Mouse (Mus musculus) brain, embryonic 14.5 days (tissue): ENCODE measurements around the gene Dcaf5. TPM values are rescaled to one million over a fixed set of nuclear protein-coding genes. Genes with fewer than 3 reads are reported as not detected.
A peak's percentile ranks its signal among the peaks of the same experiment; 100 is the strongest.

Experiments used
- DNase-seq: peaks from one replicate; pipeline ENCODE4 v3.0.0-alpha.2; 2011; ENCODE audit warnings: low read depth
- CTCF ChIP-seq: fragments of 200-500 bp; IDR thresholded peaks from 2 replicates; pipeline ENCODE4 v1.5.1; 2012; ENCODE audit warnings: inconsistent platforms, mild to moderate bottlenecking, moderate library complexity, borderline replicate concordance; ENCODE audit not compliant: insufficient read depth, insufficient read length; ENCODE audit errors: extremely low read depth
- POLR2A ChIP-seq: fragments of 200-500 bp; IDR thresholded peaks from 2 replicates; pipeline ENCODE4 v1.6.1; 2012; ENCODE audit warnings: mild to moderate bottlenecking, inconsistent platforms, borderline replicate concordance; ENCODE audit not compliant: poor library complexity, insufficient read depth, insufficient read length, severe bottlenecking; ENCODE audit errors: extremely low read depth
- polyA plus RNA-seq: library from polyadenylated mRNA; depleted of rRNA; stranded (reverse); fragments of >200 nt; gene quantifications from 2 replicates; pipeline ENCODE4 v1.2.3, GENCODE M21; 2012; rRNA removed

Gene Dcaf5
- polyA plus RNA-seq, 1 experiment, result 53.7 TPM

GRCm38 (mm10) chr12:80291895-80292435, 144.4 kb downstream of the Dcaf5 start:
- DNase-seq, result no peak
- no peak for TF ChIP-seq CTCF
- no peak for TF ChIP-seq POLR2A

GRCm38 (mm10) chr12:80290964-80291363, 145.4 kb downstream of the Dcaf5 start:
- DNase-seq, result peak; percentile 17
- TF ChIP-seq CTCF, result no peak
- no peak for TF ChIP-seq POLR2A

GRCm38 (mm10) chr12:80290483-80290882, 145.9 kb downstream of the Dcaf5 start:
- TF ChIP-seq POLR2A (no peak), CTCF (no peak)
- no peak for DNase-seq

- no peak for DNase-seq
- TF ChIP-seq CTCF (no peak), POLR2A (no peak)
These were observed 146.7 kb downstream of the Dcaf5 start for GRCm38 (mm10) chr12:80289722-80290121.

- TF ChIP-seq POLR2A (no peak), CTCF (no peak)
- no peak for DNase-seq
These were observed 150.5 kb downstream of the Dcaf5 start for GRCm38 (mm10) chr12:80285890-80286289.

Other genes with a start within 250 kb of the Dcaf5 start
- gene Actn1, start 176.2 kb downstream of the Dcaf5 start, polyA plus RNA-seq, result 25.1 and 30.5 TPM in 2 replicates
- 54.5 and 59.5 TPM in 2 replicates for gene Exd2, start 26.5 kb upstream of the Dcaf5 start, polyA plus RNA-seq
- gene Galnt16, start 81.7 kb upstream of the Dcaf5 start, polyA plus RNA-seq, result 13.2 and 28.1 TPM in 2 replicates
- gene Slc39a9, start 207.3 kb upstream of the Dcaf5 start, polyA plus RNA-seq, result 33.4 and 38.2 TPM in 2 replicates
- gene Erh, start 207.7 kb upstream of the Dcaf5 start, polyA plus RNA-seq, result 317 and 398 TPM in 2 replicates